Mouse (Mus musculus): ENCODE data around the gene Etv6. TPM values are rescaled to one million over a fixed set of nuclear protein-coding genes. Genes with fewer than 3 reads are reported as not detected.

Gene Etv6
- polyA plus RNA-seq, 1 experiment from 2014 or later = 14.5 TPM

- Histone ChIP-seq H3K4me3 (ENCODE audit: control insufficient read depth in 1 of 2, insufficient read depth in 1 of 2, low read depth in 1 of 2, low read length in 2 of 2) (no peak overlapping the region), H3K9me3 (ENCODE audit: control insufficient read depth, low read length) (no peaks in the 10 kb centered on the region), H3K4me1 (ENCODE audit: control insufficient read depth in 2 of 2, insufficient read depth in 2 of 2, low read length in 2 of 2) (peaks cover 6 to 14% of the 10 kb centered on the region in 2 experiments; a peak in 3 of 4 replicates), H3K9ac (ENCODE audit: low read length) (no peak overlapping the region), H3K27ac (replicated peaks in 1 of 2; ENCODE audit: control insufficient read depth in 1 of 2, insufficient read depth in 1 of 2, low read depth in 2 of 2, low read length in 2 of 2) (no peak overlapping the region), H3K4me2 (ENCODE audit: low read length) (no peak overlapping the region), H3K36me3 (ENCODE audit: control insufficient read depth, insufficient read depth, low read length) (peaks cover 36% of the 10 kb centered on the region), H3K27me3 (ENCODE audit: control insufficient read depth, insufficient read depth, low read length) (no peaks in the 10 kb centered on the region)
- WGBS = 79% methylated on average over 6 of the region's 6 CpGs
- ATAC-seq (ENCODE audit: insufficient number of reproducible peaks, insufficient read depth, low FRiP score, low read depth) = no peak
Measured at GRCm38 (mm10) chr6:134072906-134073305, 37.4 kb downstream of the Etv6 start.

- Histone ChIP-seq H3K9ac (ENCODE audit: low read length) (no peak overlapping the region), H3K4me2 (ENCODE audit: low read length) (no peak overlapping the region), H3K27me3 (ENCODE audit: control insufficient read depth, insufficient read depth, low read length) (no peaks in the 10 kb centered on the region), H3K36me3 (ENCODE audit: control insufficient read depth, insufficient read depth, low read length) (peaks cover 26% of the 10 kb centered on the region), H3K4me3 (ENCODE audit: control insufficient read depth in 1 of 2, insufficient read depth in 1 of 2, low read depth in 1 of 2, low read length in 2 of 2) (no peak overlapping the region), H3K4me1 (ENCODE audit: control insufficient read depth in 2 of 2, insufficient read depth in 2 of 2, low read length in 2 of 2) (peaks cover 6 to 18% of the 10 kb centered on the region in 2 experiments), H3K27ac (replicated peaks in 1 of 2; ENCODE audit: control insufficient read depth in 1 of 2, insufficient read depth in 1 of 2, low read depth in 2 of 2, low read length in 2 of 2) (no peak overlapping the region), H3K9me3 (ENCODE audit: control insufficient read depth, low read length) (no peaks in the 10 kb centered on the region)
- WGBS = 81% methylated on average over 1 of the region's 1 CpGs
- ATAC-seq (ENCODE audit: insufficient number of reproducible peaks, insufficient read depth, low FRiP score, low read depth) = no peak
Measured at GRCm38 (mm10) chr6:134074353-134074752, 38.9 kb downstream of the Etv6 start.

DNA sequence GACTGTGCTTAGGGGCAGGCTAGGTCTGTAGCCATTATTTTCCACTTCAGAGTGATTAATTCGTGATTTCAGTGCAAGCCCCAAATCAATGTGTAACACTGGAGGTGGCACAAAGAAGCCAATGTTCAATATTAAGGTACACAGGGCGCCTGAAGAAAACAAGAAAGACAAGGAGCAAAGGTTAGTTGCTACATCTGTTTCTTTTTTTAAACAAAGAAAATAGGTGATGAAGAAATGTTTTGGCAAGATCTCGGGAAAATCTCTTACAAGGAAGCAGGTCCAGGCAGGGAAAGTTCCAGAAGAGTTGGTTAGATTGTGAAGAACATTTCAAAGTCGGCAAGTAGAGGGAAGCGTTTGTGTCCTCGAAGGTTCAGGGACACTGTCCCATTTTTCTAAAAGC, 39.5 kb downstream of the Etv6 start:
- no peak overlapping the region for H3K4me3 ChIP-seq (ENCODE audit: control insufficient read depth in 1 of 2, insufficient read depth in 1 of 2, low read depth in 1 of 2, low read length in 2 of 2)

DNA sequence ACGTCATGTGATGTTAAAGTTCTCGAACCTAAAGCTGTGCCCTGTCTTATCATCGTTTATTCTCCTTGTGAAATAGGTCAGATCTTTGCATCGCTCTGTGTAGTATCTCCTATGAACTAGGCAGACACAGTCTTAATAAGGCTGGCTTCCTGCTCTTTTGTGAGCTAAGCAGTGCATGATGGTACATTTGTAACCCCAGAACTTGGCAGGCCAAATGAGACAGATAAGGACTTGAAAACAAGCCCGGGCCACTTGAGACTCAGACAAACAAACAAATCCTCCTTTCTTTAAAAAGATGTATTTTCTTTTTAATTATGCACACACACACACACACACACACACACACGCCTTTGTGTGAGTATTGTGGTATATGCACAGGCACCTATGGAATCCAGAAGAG, 42.5 kb downstream of the Etv6 start:
- Histone ChIP-seq H3K9ac (ENCODE audit: low read length) (no peak overlapping the region; the same call in 1 of the 2 replicates), H3K36me3 (ENCODE audit: control insufficient read depth, insufficient read depth, low read length) (peaks cover 17% of the 10 kb centered on the region), H3K4me2 (ENCODE audit: low read length) (no peak overlapping the region), H3K27me3 (ENCODE audit: control insufficient read depth, insufficient read depth, low read length) (no peaks in the 10 kb centered on the region), H3K27ac (replicated peaks in 1 of 2; ENCODE audit: control insufficient read depth in 1 of 2, insufficient read depth in 1 of 2, low read depth in 2 of 2, low read length in 2 of 2) (0 out of 4 replicates have a peak overlapping the region, but pooled peaks of 1 of the 2 experiments have one; percentile 12), H3K4me1 (ENCODE audit: control insufficient read depth in 2 of 2, insufficient read depth in 2 of 2, low read length in 2 of 2) (peaks cover 4 to 15% of the 10 kb centered on the region in 2 experiments), H3K9me3 (ENCODE audit: control insufficient read depth, low read length) (no peaks in the 10 kb centered on the region), H3K4me3 (ENCODE audit: control insufficient read depth in 1 of 2, insufficient read depth in 1 of 2, low read depth in 1 of 2, low read length in 2 of 2) (no peak overlapping the region)
- no peak for ATAC-seq (ENCODE audit: insufficient number of reproducible peaks, insufficient read depth, low FRiP score, low read depth)
- WGBS = 59% methylated on average over 5 of the region's 6 CpGs

More for the DNA sequence above, 39.5 kb downstream of the Etv6 start:
- Histone ChIP-seq H3K9me3 (ENCODE audit: control insufficient read depth, low read length) (no peaks in the 10 kb centered on the region), H3K4me2 (ENCODE audit: low read length) (no peak overlapping the region), H3K9ac (ENCODE audit: low read length) (no peak overlapping the region), H3K4me1 (ENCODE audit: control insufficient read depth in 2 of 2, insufficient read depth in 2 of 2, low read length in 2 of 2) (peaks cover 6 to 18% of the 10 kb centered on the region in 2 experiments), H3K36me3 (ENCODE audit: control insufficient read depth, insufficient read depth, low read length) (peaks cover 20% of the 10 kb centered on the region), H3K27ac (replicated peaks in 1 of 2; ENCODE audit: control insufficient read depth in 1 of 2, insufficient read depth in 1 of 2, low read depth in 2 of 2, low read length in 2 of 2) (no peak overlapping the region), H3K27me3 (ENCODE audit: control insufficient read depth, insufficient read depth, low read length) (no peaks in the 10 kb centered on the region)
- ATAC-seq (ENCODE audit: insufficient number of reproducible peaks, insufficient read depth, low FRiP score, low read depth) = no peak
- 90% methylated on average over 6 of the region's 6 CpGs for WGBS

GRCm38 (mm10) chr6:134079112-134079511, 43.6 kb downstream of the Etv6 start:
- no peak overlapping the region for H3K4me3 ChIP-seq (ENCODE audit: control insufficient read depth in 1 of 2, insufficient read depth in 1 of 2, low read depth in 1 of 2, low read length in 2 of 2)
- no peak overlapping the region for H3K9ac ChIP-seq (ENCODE audit: low read length)
- peaks cover 11% of the 10 kb centered on the region for H3K36me3 ChIP-seq (ENCODE audit: control insufficient read depth, insufficient read depth, low read length)
- ATAC-seq (ENCODE audit: insufficient number of reproducible peaks, insufficient read depth, low FRiP score, low read depth) = no peak
- peaks cover 4 to 11% of the 10 kb centered on the region in 2 experiments for H3K4me1 ChIP-seq (ENCODE audit: control insufficient read depth in 2 of 2, insufficient read depth in 2 of 2, low read length in 2 of 2)
- 80% methylated on average over 9 of the region's 9 CpGs for WGBS
- H3K4me2 ChIP-seq (ENCODE audit: low read length) = no peak overlapping the region
- H3K27ac ChIP-seq (replicated peaks in 1 of 2; ENCODE audit: control insufficient read depth in 1 of 2, insufficient read depth in 1 of 2, low read depth in 2 of 2, low read length in 2 of 2) = no peak overlapping the region
- H3K27me3 ChIP-seq (ENCODE audit: control insufficient read depth, insufficient read depth, low read length) = no peaks in the 10 kb centered on the region
- no peaks in the 10 kb centered on the region for H3K9me3 ChIP-seq (ENCODE audit: control insufficient read depth, low read length)

- Histone ChIP-seq H3K27me3 (ENCODE audit: control insufficient read depth, insufficient read depth, low read length) (no peaks in the 10 kb centered on the region), H3K4me1 (ENCODE audit: control insufficient read depth in 2 of 2, insufficient read depth in 2 of 2, low read length in 2 of 2) (peaks cover 4 to 10% of the 10 kb centered on the region in 2 experiments), H3K27ac (replicated peaks in 1 of 2; ENCODE audit: control insufficient read depth in 1 of 2, insufficient read depth in 1 of 2, low read depth in 2 of 2, low read length in 2 of 2) (no peak overlapping the region), H3K9me3 (ENCODE audit: control insufficient read depth, low read length) (no peaks in the 10 kb centered on the region), H3K9ac (ENCODE audit: low read length) (no peak overlapping the region), H3K4me2 (ENCODE audit: low read length) (no peak overlapping the region), H3K4me3 (ENCODE audit: control insufficient read depth in 1 of 2, insufficient read depth in 1 of 2, low read depth in 1 of 2, low read length in 2 of 2) (no peak overlapping the region), H3K36me3 (ENCODE audit: control insufficient read depth, insufficient read depth, low read length) (peaks cover 11% of the 10 kb centered on the region)
- ATAC-seq (ENCODE audit: insufficient number of reproducible peaks, insufficient read depth, low FRiP score, low read depth) = no peak
- 91% methylated on average over 2 of the region's 2 CpGs for WGBS
Measured at GRCm38 (mm10) chr6:134079563-134079962, 44.1 kb downstream of the Etv6 start.

- H3K27me3 ChIP-seq (ENCODE audit: control insufficient read depth, insufficient read depth, low read length) = no peaks in the 10 kb centered on the region
Measured at GRCm38 (mm10) chr6:134080946-134081345, 45.4 kb downstream of the Etv6 start.

More at GRCm38 (mm10) chr6:134080946-134081345, 45.4 kb downstream of the Etv6 start:
- Histone ChIP-seq H3K4me2 (ENCODE audit: low read length) (no peak overlapping the region), H3K9ac (ENCODE audit: low read length) (no peak overlapping the region), H3K36me3 (ENCODE audit: control insufficient read depth, insufficient read depth, low read length) (peaks cover 8% of the 10 kb centered on the region), H3K4me3 (ENCODE audit: control insufficient read depth in 1 of 2, insufficient read depth in 1 of 2, low read depth in 1 of 2, low read length in 2 of 2) (no peak overlapping the region), H3K27ac (replicated peaks in 1 of 2; ENCODE audit: control insufficient read depth in 1 of 2, insufficient read depth in 1 of 2, low read depth in 2 of 2, low read length in 2 of 2) (no peak overlapping the region), H3K4me1 (ENCODE audit: control insufficient read depth in 2 of 2, insufficient read depth in 2 of 2, low read length in 2 of 2) (peaks cover 4 to 10% of the 10 kb centered on the region in 2 experiments), H3K9me3 (ENCODE audit: control insufficient read depth, low read length) (no peaks in the 10 kb centered on the region)
- 92% methylated on average over 5 of the region's 5 CpGs for WGBS
- ATAC-seq (ENCODE audit: insufficient number of reproducible peaks, insufficient read depth, low FRiP score, low read depth) = no peak

All from heart, embryonic 14.5 days (tissue).